In genomic region chr3:105100270-105100589, GRCm38 (mm10) we compare ENCODE assay signal across 28 mouse cellular contexts. TPM values are rescaled to one million over a fixed set of nuclear protein-coding genes. Genes with fewer than 3 reads are reported as not detected.
DNase-seq lines count a peak whose midpoint lies in the region; ATAC-seq lines count a peak whose summit lies in the region.
"Had no signal": no experiment of that assay in that cellular context is flagged by ENCODE, and none has a peak within 500 bp of the region (broad histone marks: within the 10 kb centered on the region; RNA-seq: fewer than 3 reads in every experiment).

No protein-coding gene starts in this region.

- H3K4me1 ChIP-seq in heart, embryonic 14.5 days (ENCODE audit: control insufficient read depth in 2 of 2, insufficient read depth in 2 of 2, low read length in 2 of 2) = peaks cover 7 to 14% of the 10 kb centered on the region in 2 experiments; a peak in 3 of 4 replicates
- H3K4me1 ChIP-seq in kidney, embryonic 16.5 days (ENCODE audit: insufficient read depth, low read length) = peaks cover 7% of the 10 kb centered on the region
- H3K4me1 ChIP-seq: lung, embryonic 15.5 days had no signal

- no peak for ATAC-seq in heart, embryonic 14.5 days (ENCODE audit: insufficient number of reproducible peaks, insufficient read depth, low FRiP score, low read depth)
- peak; percentile 84 for ATAC-seq in kidney, embryonic 16.5 days (ENCODE audit: low FRiP score, low TSS enrichment)
- ATAC-seq: inflammation-experienced regulatory T-cells, adult 6 months had no signal

- WGBS in heart, embryonic 14.5 days = 74% methylated on average over 4 of the region's 4 CpGs
- WGBS in kidney, embryonic 16.5 days = 43% methylated on average over 4 of the region's 4 CpGs

- no peak overlapping the region for H3K4me3 ChIP-seq in heart, embryonic 14.5 days (ENCODE audit: control insufficient read depth in 1 of 2, insufficient read depth in 1 of 2, low read depth in 1 of 2, low read length in 2 of 2)
- H3K4me3 ChIP-seq in kidney, embryonic 16.5 days (ENCODE audit: low read length) = no peak overlapping the region
- H3K4me3 ChIP-seq: embryonic facial prominence, embryonic 12.5 days; erythroblast, embryonic 14.5 days; layer of hippocampus, adult 2 months; lung, embryonic 15.5 days; neural tube, embryonic 12.5 days had no signal

- peak overlapping the region; percentile 45 to 68; a peak in 3 of 4 replicates for H3K27ac ChIP-seq in heart, embryonic 14.5 days (replicated peaks in 1 of 2; ENCODE audit: control insufficient read depth in 1 of 2, insufficient read depth in 1 of 2, low read depth in 2 of 2, low read length in 2 of 2)
- H3K27ac ChIP-seq in kidney, embryonic 16.5 days (ENCODE audit: low read length) = peak overlapping the region; percentile 69
- H3K27ac ChIP-seq: layer of hippocampus, adult 2 months; liver, embryonic 14.5 days; lung, embryonic 15.5 days; neural tube, embryonic 12.5 days had no signal

- H3K36me3 ChIP-seq in heart, embryonic 14.5 days (ENCODE audit: control insufficient read depth, insufficient read depth, low read length) = no peaks in the 10 kb centered on the region
- no peaks in the 10 kb centered on the region for H3K36me3 ChIP-seq in kidney, embryonic 16.5 days (ENCODE audit: insufficient read depth, low read length)
- H3K36me3 ChIP-seq: embryonic facial prominence, embryonic 12.5 days; lung, embryonic 15.5 days; neural tube, embryonic 12.5 days had no signal

- peak; percentile 8 for DNase-seq in embryo, embryonic 11 days
- no peak for DNase-seq in embryo, embryonic 9.5 days (ENCODE audit: extremely low spot score)
- no peak for DNase-seq in heart, postnatal 4 days
- DNase-seq in kidney, adult 18-20 months = no peak
- peak; percentile 43 for DNase-seq in skeletal muscle tissue, adult 2 months (ENCODE audit: low read depth, low spot score)
- no peak for DNase-seq in cerebellum, adult 8-10 months
- DNase-seq: adrenal gland, adult 2 months; cerebellum, adult 2 months; forebrain, postnatal 0 days; kidney, adult 9 months; lung, postnatal 4 days; thymus, postnatal 14 days had no signal

- H3K9me3 ChIP-seq in heart, embryonic 14.5 days (ENCODE audit: control insufficient read depth, low read length) = no peaks in the 10 kb centered on the region
- H3K9me3 ChIP-seq in kidney, embryonic 16.5 days (ENCODE audit: low read length) = no peaks in the 10 kb centered on the region
- H3K9me3 ChIP-seq: embryonic facial prominence, embryonic 12.5 days; lung, embryonic 15.5 days; neural tube, embryonic 12.5 days had no signal

- H3K27me3 ChIP-seq in heart, embryonic 14.5 days (ENCODE audit: control insufficient read depth, insufficient read depth, low read length) = no peaks in the 10 kb centered on the region
- H3K27me3 ChIP-seq in kidney, embryonic 16.5 days (ENCODE audit: insufficient read depth, low read length) = no peaks in the 10 kb centered on the region
- H3K27me3 ChIP-seq: embryonic facial prominence, embryonic 12.5 days; lung, embryonic 15.5 days; neural tube, embryonic 12.5 days had no signal

- H3K9ac ChIP-seq in heart, embryonic 14.5 days (ENCODE audit: low read length) = no peak overlapping the region
- H3K9ac ChIP-seq in kidney, embryonic 16.5 days (replicated peaks; ENCODE audit: low read length) = no peak overlapping the region
- H3K9ac ChIP-seq: embryonic facial prominence, embryonic 12.5 days; forebrain, postnatal 0 days; liver, embryonic 14.5 days; lung, embryonic 15.5 days; neural tube, embryonic 12.5 days had no signal

- H3K4me2 ChIP-seq in heart, embryonic 14.5 days (ENCODE audit: low read length) = no peak overlapping the region
- H3K4me2 ChIP-seq in kidney, embryonic 16.5 days (replicated peaks; ENCODE audit: low read depth, low read length) = no peak overlapping the region
- H3K4me2 ChIP-seq: embryonic facial prominence, embryonic 12.5 days; lung, embryonic 15.5 days; neural tube, embryonic 12.5 days had no signal

RNA-seq across cellular contexts. Expression of gene 4930564D02Rik, which starts 33.6 kb away (rescaled TPM):
- polyA plus RNA-seq in heart, embryonic 14.5 days (2014; fragmentation: Nextera tagmentation; extraction: Ambion mirVana) = not detected in 2 replicates
- total RNA-seq in heart, postnatal 4 days (2021) = not detected
- not detected in 2 replicates for polyA plus RNA-seq in kidney, embryonic 16.5 days (2015; fragmentation: Nextera tagmentation; extraction: Ambion mirVana)
- total RNA-seq: adrenal gland, adult 2 months; common myeloid progenitor, adult 5-6 weeks; forebrain, postnatal 0 days; gastrocnemius, adult 18-20 months; gastrocnemius, postnatal 4 days; layer of hippocampus, adult 2 months; left cerebral cortex, postnatal 25 days had no signal
- polyA plus RNA-seq: adrenal gland, adult 2 months; cerebellum, adult 2 months; embryonic facial prominence, embryonic 12.5 days; erythroblast, embryonic 14.5 days; forebrain, postnatal 0 days; hindbrain, embryonic 11.5 days; inflammation-experienced regulatory T-cells, adult 6 months; limb, embryonic 14.5 days; liver, embryonic 14.5 days; lung, embryonic 15.5 days; neural tube, embryonic 12.5 days; stomach, embryonic 14.5 days had no signal

RNA-seq across cellular contexts. Expression of gene Cttnbp2nl, which starts 47.3 kb away (rescaled TPM):
- polyA plus RNA-seq in heart, embryonic 14.5 days (2014; fragmentation: Nextera tagmentation; extraction: Ambion mirVana) = 22.8 and 24.0 TPM in 2 replicates
- total RNA-seq in heart, postnatal 4 days (2021) = 10 to 100 TPM; 35.3 to 36.3 TPM
- polyA plus RNA-seq in kidney, embryonic 16.5 days (2015; fragmentation: Nextera tagmentation; extraction: Ambion mirVana) = 28.6 and 29.3 TPM in 2 replicates

Comparison
In these comparisons a context has a peak if more than half of its experiments do, and no peak if none do; other contexts are left out.
1. DNase-seq: peak in embryo, embryonic 11 days (single experiment) and skeletal muscle tissue, adult 2 months (single experiment); none in embryo, embryonic 9.5 days (single experiment), heart, postnatal 4 days (single experiment), kidney, adult 18-20 months (single experiment) and cerebellum, adult 8-10 months (single experiment).